Mouse (Mus musculus) olfactory bulb, adult 2 months (tissue): ENCODE measurements around the gene C130050O18Rik.

Experiments used
- CTCF ChIP-seq: fragments of 200-500 bp; IDR thresholded peaks from 2 replicates; pipeline ENCODE4 v1.5.1; 2012; ENCODE audit warnings: low read depth, mild to moderate bottlenecking, low read length, moderate library complexity; ENCODE audit not compliant: insufficient read depth
- POLR2A ChIP-seq: fragments of 200-500 bp; IDR thresholded peaks from 2 replicates; pipeline ENCODE4 v1.6.1; 2012; ENCODE audit warnings: mild to moderate bottlenecking, low read depth, low read length, moderate library complexity; ENCODE audit not compliant: insufficient read depth

GRCm38 (mm10) chr5:139464874-139465273, 59.8 kb downstream of the C130050O18Rik start:
- TF ChIP-seq POLR2A: no peak
- no peak for TF ChIP-seq CTCF
